Mouse (Mus musculus) layer of hippocampus, adult 8-10 months (tissue): ENCODE data around the gene Ddi2. TPM values are rescaled to one million over a fixed set of nuclear protein-coding genes. Genes with fewer than 3 reads are reported as not detected.

Experiments used
- total RNA-seq, 4 experiments: library from RNA; stranded (reverse); gene quantifications; 2 replicates each; pipeline ENCODE4 v1.2.4; 2022

Ddi2 gene
- total RNA-seq, 4 experiments from 2014 or later, result 43.0 to 50.3 (median 46.2) TPM

Other genes with a start within 250 kb of the Ddi2 start
- 10 to 100 TPM; 59.2 to 67.9 (median 66.9) TPM for gene Spen, start 184.8 kb downstream of the Ddi2 start, total RNA-seq
- 1 to 10 TPM in 2 of 4 experiments, under 1 TPM in 2; 0.39 to 4.4 (median 1.9) TPM for gene Fblim1, start 117.3 kb downstream of the Ddi2 start, total RNA-seq
- gene Tmem82, start 104.8 kb downstream of the Ddi2 start, total RNA-seq, result under 1 TPM; 0.47 to 0.87 (median 0.54) TPM
- gene Slc25a34, start 99.6 kb downstream of the Ddi2 start, total RNA-seq, result 1 to 10 TPM; 2.9 to 4.5 (median 3.8) TPM
- 10 to 100 TPM; 89.6 to 98.5 (median 95.2) TPM for gene Plekhm2, start 58.5 kb downstream of the Ddi2 start, total RNA-seq
- under 1 TPM in 2 of 4 experiments, not detected in 2; 0.43 to 0.47 TPM for gene Rsc1a1, start 37.8 kb downstream of the Ddi2 start, total RNA-seq
- gene Agmat, start 23.3 kb upstream of the Ddi2 start, total RNA-seq, result not detected
- 10 to 100 TPM; 42.0 to 51.0 (median 44.1) TPM for gene Dnajc16, start 67.5 kb upstream of the Ddi2 start, total RNA-seq
- 10 to 100 TPM; 22.6 to 26.0 (median 25.6) TPM for gene Casp9, start 70.2 kb upstream of the Ddi2 start, total RNA-seq
- gene Cela2a, start 102.7 kb upstream of the Ddi2 start, total RNA-seq, result not detected
- gene Ctrc, start 122.9 kb upstream of the Ddi2 start, total RNA-seq, result not detected
- gene Efhd2, start 151.5 kb upstream of the Ddi2 start, total RNA-seq, result 100 to 1,000 TPM; 160 to 177 (median 162) TPM